Mouse (Mus musculus) MEL (cell line): ENCODE data around the gene Angptl6. TPM values are rescaled to one million over a fixed set of nuclear protein-coding genes. Genes with fewer than 3 reads are reported as not detected.
A peak's percentile ranks its signal among the peaks of the same experiment; 100 is the strongest.

ENCODE experiments used
- DNase-seq: peaks from one replicate; pipeline ENCODE4 v3.0.0; 2011; ENCODE audit warnings: low read depth, low spot score
- H3K27ac ChIP-seq: 2 replicates; pipeline ENCODE4 v1.5.1; 2012; ENCODE audit warnings: low read depth, mild to moderate bottlenecking, control low read depth, low read length, moderate library complexity; ENCODE audit not compliant: control insufficient read depth
- H3K27me3 ChIP-seq, 2 experiments: fragments of 150-350 bp in 1 of 2; sonication (generic) in 1 of 2; 2 replicates each; pipeline ENCODE4 v1.6.1; 2012; ENCODE audit warnings: low read length in 2 of 2, mild to moderate bottlenecking in 2 of 2, improper control_type of control experiment in 1 of 2, moderate library complexity in 1 of 2; ENCODE audit not compliant: insufficient read depth in 2 of 2, control insufficient read depth in 1 of 2
- H3K36me3 ChIP-seq, 2 experiments: 2 replicates each; pipeline ENCODE4 v1.6.1; 2012 to 2014; ENCODE audit warnings: low read length in 2 of 2, improper control_type of control experiment in 1 of 2, inconsistent platforms in 1 of 2, mild to moderate bottlenecking in 1 of 2; ENCODE audit not compliant: insufficient read depth in 2 of 2, control insufficient read depth in 1 of 2
- H3K4me1 ChIP-seq, 2 experiments: fragments of 150-350 bp in 1 of 2; sonication (generic) in 1 of 2; 2 replicates each; pipeline ENCODE4 v1.6.1; 2012; ENCODE audit warnings: low read length in 2 of 2, improper control_type of control experiment in 1 of 2, mild to moderate bottlenecking in 1 of 2; ENCODE audit not compliant: insufficient read depth in 2 of 2, control insufficient read depth in 1 of 2
- H3K4me3 ChIP-seq, 2 experiments: fragments of 150-350 bp in 1 of 2; sonication (generic) in 1 of 2; 2 replicates each; pipeline ENCODE4 v1.5.1; 2012; ENCODE audit warnings: low read depth in 2 of 2, low read length in 2 of 2, mild to moderate bottlenecking in 2 of 2, moderate library complexity in 2 of 2, control low read depth in 1 of 2, improper control_type of control experiment in 1 of 2; ENCODE audit not compliant: control insufficient read depth in 1 of 2, insufficient read depth in 1 of 2
- H3K79me2 ChIP-seq: 2 replicates; pipeline ENCODE4 v1.6.1; 2012; ENCODE audit warnings: mild to moderate bottlenecking, low read length, moderate library complexity; ENCODE audit not compliant: control insufficient read depth, poor library complexity, insufficient read depth
- H3K9ac ChIP-seq: 2 replicates; pipeline ENCODE4 v1.6.1; 2012; ENCODE audit warnings: low read depth, mild to moderate bottlenecking, control low read depth, low read length, moderate library complexity; ENCODE audit not compliant: control insufficient read depth, poor library complexity, severe bottlenecking
- H3K9me3 ChIP-seq: fragments of 150-350 bp; sonication (generic); replicated peaks from 2 replicates; pipeline ENCODE4 v1.6.1; 2012; ENCODE audit warnings: mild to moderate bottlenecking, low read length, improper control_type of control experiment, moderate library complexity; ENCODE audit not compliant: insufficient read depth
- BHLHE40 ChIP-seq: IDR thresholded peaks from 2 replicates; pipeline ENCODE4 v1.6.1; 2012; ENCODE audit warnings: low read depth, mild to moderate bottlenecking, inconsistent platforms, low read length, improper control_type of control experiment, borderline replicate concordance
- CHD1 ChIP-seq: IDR thresholded peaks from 2 replicates; pipeline ENCODE4 v1.6.1; 2012; ENCODE audit warnings: low read depth, mild to moderate bottlenecking, inconsistent platforms, low read length, improper control_type of control experiment
- CTCF ChIP-seq, 3 experiments: IDR thresholded peaks in 2 of 3; conservative IDR thresholded peaks in 1 of 3; 2 replicates each; pipeline ENCODE4 v1.5.1; 2011 to 2012; ENCODE audit warnings: low read length in 3 of 3, low read depth in 2 of 3, mild to moderate bottlenecking in 2 of 3, improper control_type of control experiment in 1 of 3, inconsistent platforms in 1 of 3, mixed read lengths in 1 of 3, moderate library complexity in 1 of 3; ENCODE audit not compliant: control insufficient read depth in 1 of 3, insufficient read depth in 1 of 3, poor library complexity in 1 of 3, severe bottlenecking in 1 of 3
- ELF1 ChIP-seq: IDR thresholded peaks from 2 replicates; pipeline ENCODE4 v1.6.1; 2014; ENCODE audit warnings: low read depth, mild to moderate bottlenecking, inconsistent platforms, low read length, improper control_type of control experiment, moderate library complexity
- EP300 ChIP-seq, 2 experiments: IDR thresholded peaks; 2 replicates each; pipeline ENCODE4 v1.6.1; 2011; ENCODE audit warnings: improper control_type of control experiment in 2 of 2, low read length in 2 of 2, low read depth in 1 of 2, mild to moderate bottlenecking in 1 of 2
- GABPA ChIP-seq: IDR thresholded peaks from 2 replicates; pipeline ENCODE4 v1.6.1; 2012; ENCODE audit warnings: low read depth, mild to moderate bottlenecking, inconsistent platforms, low read length, improper control_type of control experiment, moderate library complexity
- GATA1 ChIP-seq: IDR thresholded peaks from 2 replicates; pipeline ENCODE4 v1.6.1; 2011; ENCODE audit warnings: low read depth, low read length, improper control_type of control experiment
- JUND ChIP-seq: IDR thresholded peaks from 2 replicates; pipeline ENCODE4 v1.6.1; 2011; ENCODE audit warnings: low read depth, mild to moderate bottlenecking, improper control_type of control experiment, low read length
- KAT2A ChIP-seq: conservative IDR thresholded peaks from 2 replicates; pipeline ENCODE4 v1.6.1; 2012; ENCODE audit warnings: low read depth, low read length, improper control_type of control experiment, inconsistent platforms
- MAX ChIP-seq: IDR thresholded peaks from 2 replicates; pipeline ENCODE4 v1.6.1; 2011; ENCODE audit warnings: low read length, improper control_type of control experiment
- MXI1 ChIP-seq: IDR thresholded peaks from 2 replicates; pipeline ENCODE4 v1.6.1; 2011; ENCODE audit warnings: mild to moderate bottlenecking, low read depth, low read length, improper control_type of control experiment
- NELFE ChIP-seq: IDR thresholded peaks from 2 replicates; pipeline ENCODE4 v1.6.1; 2011; ENCODE audit warnings: low read depth, low read length, improper control_type of control experiment
- POLR2A ChIP-seq, 2 experiments: IDR thresholded peaks; 2 replicates each; pipeline ENCODE4 v1.6.1; 2011 to 2012; ENCODE audit warnings: low read length in 2 of 2, mild to moderate bottlenecking in 2 of 2, control low read depth in 1 of 2, improper control_type of control experiment in 1 of 2, low read depth in 1 of 2, moderate library complexity in 1 of 2; ENCODE audit not compliant: control insufficient read depth in 1 of 2, insufficient read depth in 1 of 2, poor library complexity in 1 of 2
- POLR2AphosphoS5 ChIP-seq: IDR thresholded peaks from 2 replicates; pipeline ENCODE4 v1.6.1; 2012; ENCODE audit warnings: low read depth, borderline replicate concordance, mild to moderate bottlenecking, inconsistent platforms, low read length, moderate library complexity, mixed read lengths
- RAD21 ChIP-seq: IDR thresholded peaks from 2 replicates; pipeline ENCODE4 v1.6.1; 2011; ENCODE audit warnings: mild to moderate bottlenecking, low read depth, low read length, improper control_type of control experiment
- SIN3A ChIP-seq: IDR thresholded peaks from 2 replicates; pipeline ENCODE4 v1.6.1; 2012; ENCODE audit warnings: low read length, improper control_type of control experiment, inconsistent platforms
- SMC3 ChIP-seq: IDR thresholded peaks from 2 replicates; pipeline ENCODE4 v1.6.1; 2011; ENCODE audit warnings: low read depth, low read length, improper control_type of control experiment
- TAL1 ChIP-seq: IDR thresholded peaks from 2 replicates; pipeline ENCODE4 v1.6.1; 2012; ENCODE audit warnings: mild to moderate bottlenecking, inconsistent platforms, low read length, moderate library complexity, mixed read lengths
- TBP ChIP-seq: IDR thresholded peaks from 2 replicates; pipeline ENCODE4 v1.8.0; 2011; ENCODE audit warnings: low read depth, low read length, improper control_type of control experiment
- UBTF ChIP-seq: IDR thresholded peaks from 2 replicates; pipeline ENCODE4 v1.6.1; 2012; ENCODE audit warnings: low read depth, mild to moderate bottlenecking, inconsistent platforms, low read length, improper control_type of control experiment, moderate library complexity, borderline replicate concordance; ENCODE audit not compliant: insufficient read depth
- USF1 ChIP-seq: IDR thresholded peaks from 2 replicates; pipeline ENCODE4 v1.6.1; 2014; ENCODE audit warnings: low read depth, mild to moderate bottlenecking, inconsistent platforms, low read length, improper control_type of control experiment, moderate library complexity
- USF2 ChIP-seq, 2 experiments: IDR thresholded peaks; 2 replicates each; pipeline ENCODE4 v1.6.1; 2011 to 2012; ENCODE audit warnings: improper control_type of control experiment in 2 of 2, low read length in 2 of 2, borderline replicate concordance in 1 of 2, inconsistent platforms in 1 of 2, low read depth in 1 of 2, mild to moderate bottlenecking in 1 of 2; ENCODE audit not compliant: insufficient read depth in 1 of 2
- ZC3H11A ChIP-seq: IDR thresholded peaks from 2 replicates; pipeline ENCODE4 v1.6.1; 2012; ENCODE audit warnings: low read depth, mild to moderate bottlenecking, inconsistent platforms, low read length, improper control_type of control experiment
- ZKSCAN1 ChIP-seq: IDR thresholded peaks from 2 replicates; pipeline ENCODE4 v1.6.1; 2012; ENCODE audit warnings: low read depth, mild to moderate bottlenecking, inconsistent platforms, low read length, improper control_type of control experiment, moderate library complexity
- ZNF384 ChIP-seq: IDR thresholded peaks from 2 replicates; pipeline ENCODE4 v1.6.1; 2012; ENCODE audit warnings: low read depth, mild to moderate bottlenecking, inconsistent platforms, low read length, improper control_type of control experiment
- polyA plus RNA-seq, 2 experiments: library from polyadenylated mRNA; stranded (reverse) in 1 of 2; unstranded in 1 of 2; fragments of >175 nt in 1 of 2; fragments of >200 nt in 1 of 2; gene quantifications; 2 replicates each; pipeline versions ENCODE4 v1.2.1 to v1.2.4; 2012; ENCODE audit warnings: low replicate concordance in 2 of 2, low read depth in 1 of 2; ENCODE audit not compliant: insufficient read length in 2 of 2, insufficient read depth in 1 of 2, missing spikeins in 1 of 2
- total RNA-seq: library from RNA; depleted of rRNA; stranded (reverse); fragments of 300-350 nt; gene quantifications from 2 replicates; pipeline ENCODE4 v1.2.3, GENCODE M21; 2012

Gene Angptl6
- total and polyA plus RNA-seq, 3 experiments: 10.9 to 22.6 TPM; not detected in 1

DNA sequence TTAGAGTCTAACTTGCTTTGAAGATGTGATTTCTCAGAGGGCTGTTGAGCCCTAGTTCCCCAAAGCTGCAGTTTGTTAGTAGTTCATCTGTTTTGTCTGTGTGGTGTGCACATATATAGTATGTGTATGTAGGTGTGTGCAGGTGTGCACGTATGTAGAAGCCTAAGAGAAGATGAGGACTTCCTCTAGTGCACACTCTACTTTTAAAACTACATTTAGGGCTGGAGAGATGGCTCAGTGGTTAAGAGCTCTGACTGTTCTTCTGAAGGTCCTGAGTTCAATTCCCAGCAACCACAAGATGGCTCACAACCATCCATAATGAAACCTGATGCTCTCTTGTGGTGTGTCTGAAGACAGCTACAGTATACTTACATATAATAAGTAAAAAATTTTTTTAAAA is 44.6 kb downstream of the Angptl6 start:
- Histone ChIP-seq H3K9me3 (no peaks in the 10 kb centered on the region), H3K27me3 (peaks cover 25 to 27% of the 10 kb centered on the region in 2 experiments), H3K9ac (no peak overlapping the region), H3K4me1 (no peaks in the 10 kb centered on the region), H3K4me3 (no peak overlapping the region), H3K36me3 (no peaks in the 10 kb centered on the region), H3K79me2 (no peaks in the 10 kb centered on the region), H3K27ac (no peak overlapping the region)
- peak; percentile 67 for TF ChIP-seq TBP
- TF ChIP-seq GABPA: no peak
- no peak for TF ChIP-seq GATA1
- DNase-seq: no peak

DNA sequence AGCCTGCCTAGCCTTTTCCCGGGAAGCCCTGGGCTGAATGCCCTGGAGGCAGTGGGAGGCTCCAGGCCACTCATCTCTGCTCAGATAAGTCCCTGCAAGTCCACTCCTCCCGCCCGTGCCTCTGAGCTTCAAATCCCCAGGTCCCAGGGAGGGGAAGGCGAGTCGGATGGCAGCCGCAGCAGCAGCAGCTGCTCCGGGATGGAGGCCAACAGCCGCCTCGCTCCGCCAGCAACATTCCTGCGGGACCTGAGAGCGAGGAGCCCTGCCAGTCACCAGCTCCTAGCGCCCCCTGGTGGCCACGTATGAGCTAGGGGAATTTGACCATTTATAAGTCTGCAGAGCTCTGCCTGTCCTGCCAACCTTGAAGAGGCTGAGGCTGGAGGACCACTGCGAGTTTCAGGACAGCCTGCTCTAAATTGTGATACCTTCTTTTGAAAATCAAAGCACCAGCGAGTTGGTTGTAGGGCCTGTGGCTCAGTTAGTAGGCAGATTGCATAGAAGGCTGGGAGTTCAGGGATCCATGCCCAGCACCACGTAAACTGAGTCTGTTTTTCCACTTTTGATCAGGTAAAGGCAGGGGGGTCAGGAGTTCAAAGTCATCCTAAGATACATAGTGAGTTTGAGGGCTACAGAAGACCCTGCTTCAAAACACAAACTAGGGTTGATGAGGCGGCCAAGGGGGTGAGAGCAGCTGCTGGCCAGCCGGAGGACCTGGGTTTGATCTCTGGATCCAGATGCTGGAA is 48.5 kb downstream of the Angptl6 start:
- DNase-seq: peak; percentile 95
- H3K9ac ChIP-seq: peak overlapping the region; percentile 14; the same call in 1 of the 2 replicates
- no peak overlapping the region for H3K27ac ChIP-seq
- no peaks in the 10 kb centered on the region for H3K9me3 ChIP-seq
- H3K79me2 ChIP-seq: no peaks in the 10 kb centered on the region
- TF ChIP-seq CHD1: no peak
- peak; percentile 59; the same call in 1 of the 2 replicates for TF ChIP-seq BHLHE40
- peak; percentile 93 for TF ChIP-seq ZC3H11A
- TF ChIP-seq POLR2A (IDR thresholded peaks at IDR 0.05; ENCODE audit: control insufficient read depth in 1 of 2, insufficient read depth in 1 of 2, low read depth in 1 of 2, low read length in 2 of 2, poor library complexity in 1 of 2): no peak
- peak; percentile 55; the same call in 1 of the 2 replicates for TF ChIP-seq ZNF384
- no peak for TF ChIP-seq ZKSCAN1
- no peak for TF ChIP-seq KAT2A
- TF ChIP-seq USF1: no peak
- TF ChIP-seq GATA1: no peak
- TF ChIP-seq SIN3A: no peak
- TF ChIP-seq UBTF: peak; percentile 87; the same call in 1 of the 2 replicates
- TF ChIP-seq SMC3: peak; percentile 100
- TF ChIP-seq EP300 (IDR thresholded peaks at IDR 0.05; ENCODE audit: low read depth in 1 of 2, low read length in 2 of 2): no peak
- TF ChIP-seq MAX: no peak
- TF ChIP-seq MXI1: no peak
- TF ChIP-seq POLR2AphosphoS5: no peak
- peak in 2 of 3 experiments; percentile 99 to 100; a peak in 5 of 6 replicates for TF ChIP-seq CTCF (IDR thresholded peaks at IDR 0.05 in 2 of 3, conservative IDR thresholded peaks at IDR 0.05 in 1 of 3; ENCODE audit: control insufficient read depth in 1 of 3, insufficient read depth in 1 of 3, low read depth in 2 of 3, low read length in 3 of 3, poor library complexity in 1 of 3, severe bottlenecking in 1 of 3)
- no peak for TF ChIP-seq USF2 (IDR thresholded peaks at IDR 0.05; ENCODE audit: borderline replicate concordance in 1 of 2, insufficient read depth in 1 of 2, low read depth in 1 of 2, low read length in 2 of 2)
- no peak for TF ChIP-seq NELFE
- TF ChIP-seq TBP: peak; percentile 35; the same call in 1 of the 2 replicates
- peak; percentile 95 for TF ChIP-seq RAD21
- no peak for TF ChIP-seq TAL1
- TF ChIP-seq ELF1: no peak
- no peak for TF ChIP-seq JUND
- no peak overlapping the region for H3K4me3 ChIP-seq
- H3K4me1 ChIP-seq: no peaks in the 10 kb centered on the region
- no peaks in the 10 kb centered on the region for H3K36me3 ChIP-seq
- peaks cover 28 to 40% of the 10 kb centered on the region in 2 experiments for H3K27me3 ChIP-seq
